Mouse (Mus musculus) embryonic facial prominence, embryonic 10.5 days (tissue): Measurements from ENCODE around the gene Ap3b2. TPM values are rescaled to one million over a fixed set of nuclear protein-coding genes. Genes with fewer than 3 reads are reported as not detected.
A peak's percentile ranks its signal among the peaks of the same experiment; 100 is the strongest.

Source experiments
- DNase-seq: peaks from one replicate; pipeline ENCODE4 v3.0.0-alpha.2; 2017; ENCODE audit warnings: low spot score
- H3K27ac ChIP-seq: fragments of 300-500 bp; sonication (generic); replicated peaks from 2 replicates; pipeline ENCODE4 v1.5.1; 2016; ENCODE audit warnings: mild to moderate bottlenecking
- H3K27me3 ChIP-seq: fragments of 300-500 bp; sonication (generic); replicated peaks from 2 replicates; pipeline ENCODE4 v1.6.1; 2016; ENCODE audit warnings: low read depth, mild to moderate bottlenecking; ENCODE audit not compliant: poor library complexity, severe bottlenecking
- H3K36me3 ChIP-seq: fragments of 300-500 bp; sonication (generic); replicated peaks from 2 replicates; pipeline ENCODE4 v1.6.1; 2016; ENCODE audit warnings: mild to moderate bottlenecking, moderate library complexity
- H3K4me1 ChIP-seq: fragments of 300-500 bp; sonication (generic); 2 replicates; pipeline ENCODE4 v1.6.1; 2016
- H3K4me3 ChIP-seq: fragments of 300-500 bp; sonication (generic); 2 replicates; pipeline ENCODE4 v1.5.1; 2016; ENCODE audit warnings: mild to moderate bottlenecking, moderate library complexity
- H3K9me3 ChIP-seq: fragments of 300-500 bp; sonication (generic); 2 replicates; pipeline ENCODE4 v1.6.1; 2016; ENCODE audit warnings: mild to moderate bottlenecking
- WGBS: fragments of 180-500 bp; shearing (Covaris S2); methylation state at CpG from one replicate; pipeline ENCODE4 v1.1.7; 2016; 5-methylcytosine and 5-hydroxymethylcytosine counted together
- microRNA counts: library from miRNA; unstranded; fragments of <30 nt; microRNA quantifications from one replicate; lab custom pipeline; 2017
- polyA plus RNA-seq: library from polyadenylated mRNA; unstranded; fragments of >200 nt; fragmentation: Nextera tagmentation; extraction: Ambion mirVana; gene quantifications from 2 replicates; pipeline ENCODE4 v1.2.1, GENCODE M21; 2016

Ap3b2 gene
- polyA plus RNA-seq, 1 experiment from 2014 or later = 10.8 TPM

DNA sequence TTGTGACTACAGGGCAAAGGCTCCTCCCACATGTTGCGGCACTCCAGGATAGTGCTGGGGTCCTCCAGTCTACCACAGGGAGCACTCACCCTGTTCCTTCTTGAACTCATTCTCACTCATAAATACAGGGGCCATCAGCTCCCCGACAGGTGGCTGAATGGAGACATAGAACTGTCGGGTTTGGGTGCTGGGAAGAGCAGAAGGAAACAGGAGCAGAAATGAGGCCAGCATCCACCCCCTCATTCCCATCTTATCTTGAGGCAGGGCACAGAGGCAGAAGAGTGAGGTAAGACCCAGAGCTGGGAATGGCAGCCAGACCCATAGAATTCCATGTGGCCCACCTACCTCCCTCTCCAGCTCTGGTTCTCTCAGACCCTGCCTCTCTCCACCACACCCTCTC is 30.9 kb downstream of the Ap3b2 start:
- H3K27me3 ChIP-seq = peaks cover 42% of the 10 kb centered on the region
- no peak for DNase-seq
- H3K9me3 ChIP-seq = no peaks in the 10 kb centered on the region
- 77% methylated on average over 3 of the region's 3 CpGs for WGBS
- no peaks in the 10 kb centered on the region for H3K4me1 ChIP-seq
- no peaks in the 10 kb centered on the region for H3K36me3 ChIP-seq
- no peak overlapping the region for H3K4me3 ChIP-seq
- H3K27ac ChIP-seq = no peak overlapping the region

DNA sequence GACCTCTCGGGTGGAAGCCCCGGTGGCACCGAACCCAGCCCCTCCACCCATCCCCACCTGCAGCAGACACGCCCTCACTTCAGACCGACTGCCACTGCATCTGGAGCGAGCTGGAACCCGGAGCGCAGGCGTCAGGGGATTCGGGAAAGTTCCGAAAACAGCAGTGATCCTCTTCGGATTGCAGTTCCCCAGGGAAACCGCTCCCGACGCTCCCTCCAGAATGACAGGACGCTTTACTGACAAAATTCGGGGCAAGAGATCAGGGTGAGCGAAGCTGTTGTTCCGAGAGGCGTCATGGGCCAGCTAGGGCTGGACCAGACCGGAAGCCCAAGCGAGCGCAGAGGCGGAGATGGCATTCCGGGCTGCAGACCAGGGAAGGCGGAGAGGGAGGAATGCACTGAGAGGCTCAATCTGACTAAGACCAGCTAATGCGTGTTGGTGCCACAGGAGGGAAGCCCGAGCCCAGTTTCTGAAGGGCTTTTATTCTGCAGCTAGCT is 38.5 kb downstream of the Ap3b2 start, which contains the start of gene Cpeb1:
Cpeb1 (minus strand) TSS at position 311 of the 497 bp plus-strand sequence.
- under 1% methylated on average over 28 of the region's 28 CpGs for WGBS
- peak; percentile 62 for DNase-seq
- Histone ChIP-seq H3K27ac (no peak within 1 kb of the TSS), H3K36me3 (no peaks in the 10 kb centered on the region), H3K9me3 (no peaks in the 10 kb centered on the region), H3K4me1 (peaks cover 28% of the 10 kb centered on the region), H3K4me3 (peak within 1 kb of the TSS; percentile 57), H3K27me3 (peaks cover 97% of the 10 kb centered on the region)

DNA sequence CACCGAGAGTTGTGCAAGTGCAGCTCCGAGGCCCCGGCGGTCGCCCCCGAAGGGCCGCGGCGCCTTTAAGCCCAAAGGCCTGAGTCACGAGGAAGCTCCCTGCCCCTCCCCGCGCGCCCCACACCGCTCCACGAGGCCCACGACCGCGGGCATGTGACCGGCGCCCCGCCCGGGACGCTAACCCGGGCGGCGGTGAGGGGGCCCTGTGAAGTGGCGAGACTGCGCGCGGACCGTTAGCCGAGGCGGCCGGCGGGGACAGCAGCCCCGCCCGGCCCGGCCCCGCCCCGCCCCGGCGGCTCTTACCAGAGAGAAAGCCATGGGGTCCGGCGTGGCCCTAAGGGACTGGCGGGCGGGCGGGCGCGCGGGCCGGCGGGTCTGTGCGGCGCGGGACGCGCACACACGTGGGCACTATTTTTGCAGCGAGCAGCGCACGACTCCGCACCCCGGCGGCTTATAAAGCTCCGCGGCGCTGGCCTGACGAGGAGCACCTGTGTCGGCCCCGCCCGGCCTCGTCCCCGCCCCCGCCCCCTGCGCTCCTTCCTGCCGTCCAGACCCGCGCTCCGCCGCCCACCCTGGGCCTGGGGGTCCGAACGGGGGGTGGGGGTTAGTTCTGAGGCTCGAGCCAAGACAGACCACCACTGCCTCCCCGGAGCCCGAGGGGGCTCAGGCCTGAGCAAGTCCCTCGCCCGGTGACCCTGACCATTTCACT is 39.2 kb downstream of the Ap3b2 start:
- Histone ChIP-seq H3K27ac (no peak overlapping the region), H3K36me3 (no peaks in the 10 kb centered on the region), H3K4me3 (peak overlapping the region; percentile 57), H3K4me1 (peaks cover 28% of the 10 kb centered on the region), H3K9me3 (no peaks in the 10 kb centered on the region), H3K27me3 (peaks cover 98% of the 10 kb centered on the region)
- 2% methylated on average over 87 of the region's 87 CpGs for WGBS
- peak; percentile 57 for DNase-seq

DNA sequence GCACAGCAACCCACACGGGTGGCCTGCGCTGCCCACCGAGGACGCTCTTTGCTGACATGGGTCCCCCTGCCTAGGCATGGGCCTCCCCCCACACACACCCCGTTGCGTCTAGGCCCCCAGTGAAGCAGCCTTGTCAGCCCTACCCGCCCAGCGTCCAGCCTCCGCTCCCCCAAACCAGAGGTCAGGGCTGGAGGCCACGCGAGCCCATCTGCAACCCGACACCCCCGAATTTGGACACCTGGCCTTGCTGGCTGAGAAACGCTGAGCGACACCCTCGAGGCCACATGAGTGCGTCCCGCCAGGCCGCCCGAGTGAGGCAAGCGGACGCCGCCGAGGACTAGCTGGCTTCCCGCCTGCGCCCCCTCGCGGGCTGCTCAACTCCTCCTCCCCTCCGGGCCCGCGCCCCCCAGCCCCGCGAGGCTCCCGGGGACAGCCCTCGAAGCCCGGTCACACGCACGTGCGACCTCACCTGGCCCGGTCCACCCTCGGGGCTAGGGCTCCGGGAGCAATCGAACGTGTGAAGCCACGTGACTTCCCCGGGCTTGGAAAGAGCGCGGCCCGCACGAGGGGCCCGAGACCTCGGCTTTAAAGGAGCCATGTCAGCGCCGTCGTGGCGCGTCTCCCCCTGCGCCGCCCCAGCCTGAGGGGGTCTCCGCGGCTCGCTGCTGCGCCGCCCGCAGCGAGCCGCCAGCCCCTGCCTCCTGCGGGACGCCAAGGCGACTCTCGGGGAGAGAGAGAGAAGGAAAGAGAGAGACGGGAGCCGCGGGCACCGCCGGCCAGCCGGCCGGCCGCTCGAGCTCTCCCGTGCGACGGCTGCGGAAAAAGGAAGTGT is 40.1 kb downstream of the Ap3b2 start:
- Histone ChIP-seq H3K36me3 (no peaks in the 10 kb centered on the region), H3K4me1 (peaks cover 28% of the 10 kb centered on the region), H3K4me3 (peak overlapping the region; percentile 57), H3K27ac (no peak overlapping the region; the same call in 1 of the 2 replicates), H3K27me3 (peaks cover 89% of the 10 kb centered on the region), H3K9me3 (no peaks in the 10 kb centered on the region)
- WGBS = 5% methylated on average over 84 of the region's 84 CpGs
- DNase-seq = peak; percentile 72

GRCm38 (mm10) chr7:81452971-81453441 is 40.7 kb downstream of the Ap3b2 start:
- H3K4me1 ChIP-seq = peaks cover 28% of the 10 kb centered on the region
- H3K4me3 ChIP-seq = peak overlapping the region; percentile 57
- no peaks in the 10 kb centered on the region for H3K9me3 ChIP-seq
- H3K27me3 ChIP-seq = peaks cover 83% of the 10 kb centered on the region
- peak; percentile 60 for DNase-seq
- 4% methylated on average over 21 of the region's 21 CpGs for WGBS
- no peak overlapping the region for H3K27ac ChIP-seq
- no peaks in the 10 kb centered on the region for H3K36me3 ChIP-seq

MicroRNAs within 50 kb of the gene (microRNA counts, 519-probe panel; counts per million panel counts)
- microRNA mmu-miR-1839-3p (lab: Ali Mortazavi, UCI) (188 counts per million, percentile 57 among the panel's probes with 10 or more counts), microRNA mmu-miR-1839-5p (lab: Ali Mortazavi, UCI) (3,202 counts per million, percentile 70 among the panel's probes with 10 or more counts)

Other genes with a start within 250 kb of the Ap3b2 start
- gene Rps17, start 148.7 kb downstream of the Ap3b2 start, polyA plus RNA-seq = 1,210 and 1,245 TPM in 2 replicates
- gene Cpeb1, start 38.5 kb downstream of the Ap3b2 start, polyA plus RNA-seq = 1.2 and 1.3 TPM in 2 replicates
- 0.33 and 0.57 TPM in 2 replicates for gene BC048679, start 4.4 kb upstream of the Ap3b2 start, polyA plus RNA-seq
- 0.04 TPM in 1 of 2 replicates, not detected in the other for gene Fsd2, start 73.0 kb upstream of the Ap3b2 start, polyA plus RNA-seq
- 2.4 and 3.4 TPM in 2 replicates for gene Whamm, start 77.3 kb upstream of the Ap3b2 start, polyA plus RNA-seq
- gene Homer2, start 213.6 kb upstream of the Ap3b2 start, polyA plus RNA-seq = 12.2 and 14.6 TPM in 2 replicates